Mouse (Mus musculus) brain, embryonic 14.5 days (tissue): ENCODE measurements around the gene Trp53rkb.

Source experiments
- CTCF ChIP-seq: fragments of 200-500 bp; IDR thresholded peaks from 2 replicates; pipeline ENCODE4 v1.5.1; 2012; ENCODE audit warnings: inconsistent platforms, mild to moderate bottlenecking, moderate library complexity, borderline replicate concordance; ENCODE audit not compliant: insufficient read depth, insufficient read length; ENCODE audit errors: extremely low read depth
- POLR2A ChIP-seq: fragments of 200-500 bp; IDR thresholded peaks from 2 replicates; pipeline ENCODE4 v1.6.1; 2012; ENCODE audit warnings: mild to moderate bottlenecking, inconsistent platforms, borderline replicate concordance; ENCODE audit not compliant: poor library complexity, insufficient read depth, insufficient read length, severe bottlenecking; ENCODE audit errors: extremely low read depth

GRCm38 (mm10) chr2:166799615-166800472 lies 7.5 kb downstream of the Trp53rkb start:
- TF ChIP-seq CTCF: no peak
- TF ChIP-seq POLR2A: no peak
